Mouse (Mus musculus) urinary bladder, postnatal 4 days (tissue): ENCODE measurements around the gene Gm11127.
"Not testable (repeated sequence)": the region's sequence is repeated elsewhere in the genome, so short reads cannot be mapped to it uniquely, and the experiment has no call there.

ENCODE experiments used
- DNase-seq, 2 experiments: peaks; one replicate each; pipeline ENCODE4 v3.0.0; 2021 to 2022; ENCODE audit warnings: low spot score in 2 of 2

The Gm11127 gene

DNA sequence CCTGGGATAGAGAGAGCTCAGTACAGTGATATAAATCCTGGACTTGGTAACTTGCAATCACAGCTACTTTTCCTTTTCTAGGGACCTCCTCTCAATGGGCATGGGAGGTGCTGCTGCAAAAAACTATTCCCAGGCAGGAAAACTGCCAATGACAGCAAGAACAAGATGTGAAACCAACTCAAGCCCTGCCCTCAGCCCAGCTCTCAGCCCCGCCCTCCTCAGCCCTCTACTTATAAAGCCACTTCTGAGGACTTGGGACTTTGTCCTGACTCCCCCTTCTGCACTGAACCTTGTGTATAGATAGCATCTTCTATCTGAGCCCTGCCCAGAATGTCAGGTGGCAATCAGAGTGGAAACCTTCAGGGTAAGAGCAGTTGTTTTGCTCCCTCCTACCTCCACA, at the start of gene Gm11127:
Gm11127 (minus strand) TSS at position 10 of the 400 bp plus-strand sequence.
- not testable (repeated sequence) for DNase-seq

DNA sequence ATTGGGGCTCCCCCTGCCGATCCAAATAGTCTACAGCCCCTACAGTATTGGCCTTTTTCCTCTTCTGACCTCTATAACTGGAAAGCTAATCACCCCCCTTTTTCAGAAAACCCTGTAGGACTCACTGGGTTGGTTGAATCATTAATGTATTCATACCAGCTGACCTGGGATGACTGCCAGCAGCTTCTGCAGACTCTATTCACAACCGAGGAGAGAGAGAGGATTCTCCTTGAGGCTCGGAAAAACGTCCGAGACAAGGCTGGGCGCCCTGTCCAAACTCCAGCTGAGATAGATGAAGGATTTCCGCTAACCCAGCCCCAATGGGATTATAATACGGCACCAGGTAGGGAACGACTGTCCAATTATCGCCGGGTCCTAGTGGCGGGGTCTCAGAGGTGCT, 43.9 kb upstream of the Gm11127 start:
- DNase-seq = not testable (repeated sequence)

DNA sequence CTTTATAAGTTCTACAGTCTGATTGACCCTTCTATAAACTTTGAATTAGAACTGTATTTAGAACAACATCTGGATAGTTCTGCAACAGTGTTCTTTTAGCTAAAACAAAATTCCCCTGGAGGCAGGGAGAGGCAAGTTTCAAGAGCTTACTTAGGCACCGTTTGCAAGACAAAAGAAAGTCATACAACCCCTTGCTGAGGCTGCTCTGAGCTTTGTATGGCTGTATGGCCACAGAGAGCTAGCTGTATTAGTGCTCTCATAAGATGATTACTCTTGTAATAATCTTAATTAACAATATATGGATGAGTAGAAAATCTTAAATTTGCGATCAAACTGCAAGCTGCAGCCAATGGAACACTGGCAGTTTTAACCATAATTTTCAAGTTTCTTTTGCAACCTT, 41.4 kb upstream of the Gm11127 start:
- not testable (repeated sequence) for DNase-seq

DNA sequence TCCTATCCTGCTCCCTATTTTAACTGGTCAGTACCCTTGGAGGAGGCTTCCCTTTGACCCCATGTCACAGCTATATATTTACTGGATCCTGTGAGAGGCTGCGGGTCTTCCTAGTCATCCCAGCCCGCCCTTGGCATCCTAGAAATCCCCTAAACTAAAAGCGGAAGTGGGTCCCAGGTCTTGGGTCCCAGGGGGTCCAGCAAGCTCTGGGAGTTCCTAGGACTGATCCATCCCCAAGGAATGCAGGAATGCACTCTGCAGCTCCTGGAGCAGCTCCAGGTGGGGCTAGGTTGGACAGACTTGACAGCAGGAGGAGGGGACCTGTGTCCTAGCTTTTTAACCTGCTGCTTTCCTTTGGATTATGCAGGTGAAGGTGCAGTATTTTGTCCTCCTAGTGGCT, 35.8 kb upstream of the Gm11127 start:
- DNase-seq = no peak

DNA sequence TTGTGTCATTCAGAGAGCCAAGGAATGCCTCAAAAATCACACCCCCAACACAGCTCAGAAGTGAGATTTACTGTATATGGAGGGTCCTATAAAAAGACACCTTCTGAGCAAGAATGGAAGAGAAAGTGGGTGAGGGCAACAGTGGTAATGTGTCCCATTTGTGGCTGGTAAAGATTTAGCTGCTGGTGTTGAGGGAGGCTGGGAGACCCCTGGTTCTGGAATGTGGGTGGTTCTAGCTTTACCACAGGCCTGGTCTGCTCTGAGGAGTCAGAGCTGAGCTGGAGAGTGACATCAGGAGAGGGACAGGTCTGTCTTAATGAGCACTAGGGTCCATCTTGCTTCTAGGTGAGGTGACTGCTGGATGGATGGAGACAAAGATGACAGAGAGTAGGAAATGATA, 34.3 kb upstream of the Gm11127 start:
- DNase-seq = not testable (repeated sequence)

DNA sequence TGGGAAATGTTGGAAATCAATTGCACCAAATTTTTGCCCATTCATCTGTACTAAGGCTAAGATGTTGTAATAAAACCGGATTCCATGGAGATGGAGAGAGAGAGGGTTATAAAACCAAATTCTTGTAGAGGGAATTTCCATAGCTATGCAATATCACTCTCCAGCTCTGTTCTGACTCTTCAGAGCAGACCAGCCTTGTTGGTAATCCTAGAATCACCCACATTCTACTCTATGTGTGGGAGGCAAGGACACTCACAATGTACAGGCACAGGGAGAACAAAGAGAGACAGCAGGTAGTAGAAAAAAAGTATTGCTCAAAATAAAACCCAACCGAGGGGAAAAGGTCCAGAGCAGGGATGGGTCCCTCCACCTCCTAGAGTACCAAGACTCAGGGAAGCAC, 33.8 kb upstream of the Gm11127 start:
- DNase-seq = not testable (repeated sequence)

DNA sequence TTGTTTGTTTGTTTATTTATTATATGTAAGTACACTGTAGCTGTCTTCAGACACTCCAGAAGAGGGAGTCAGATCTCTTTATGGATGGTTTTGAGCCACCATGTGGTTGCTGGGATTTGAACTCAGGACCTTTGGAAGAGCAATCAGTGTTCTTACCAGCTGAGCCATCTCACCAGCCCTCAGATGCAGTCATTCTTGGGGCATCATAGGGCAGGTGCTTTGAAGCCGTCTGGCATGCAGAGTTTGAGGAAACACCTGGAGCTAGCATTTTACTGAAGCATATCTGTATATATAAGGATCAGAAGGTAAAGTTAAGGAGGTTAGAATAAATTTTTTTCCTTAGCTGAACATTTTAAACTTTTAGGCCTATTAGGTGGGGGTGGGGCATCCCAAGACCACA, 27.8 kb upstream of the Gm11127 start:
- DNase-seq = not testable (repeated sequence)

DNA sequence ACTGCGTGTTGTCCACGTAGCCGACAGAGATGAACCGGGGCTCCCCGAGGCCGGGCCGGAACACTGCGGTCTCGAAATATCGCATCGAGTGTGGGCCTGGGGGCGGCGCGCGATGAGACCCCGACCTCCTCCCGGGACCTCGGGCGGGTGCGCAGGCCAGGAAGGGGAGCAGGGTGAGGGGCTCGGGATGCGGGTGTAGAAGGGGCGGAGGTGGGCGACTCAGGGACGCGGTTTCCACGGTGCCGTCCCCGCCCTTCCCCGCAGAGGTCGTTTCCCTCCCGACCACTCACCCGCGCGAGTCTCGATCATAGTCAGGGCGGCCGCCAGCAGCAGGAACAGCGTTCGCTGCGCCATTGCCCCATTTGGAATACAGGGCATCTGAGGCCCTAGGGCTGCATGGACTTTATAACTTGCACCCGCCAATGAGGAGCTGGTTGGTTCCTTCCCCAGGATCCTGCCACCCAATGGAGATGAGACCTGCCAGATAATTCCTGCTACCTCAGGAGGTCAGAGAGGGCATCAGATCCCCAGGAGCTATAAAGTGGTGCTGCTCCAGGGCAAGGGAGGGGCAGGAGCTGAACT, 25.8 kb upstream of the Gm11127 start:
- DNase-seq = no peak

DNA sequence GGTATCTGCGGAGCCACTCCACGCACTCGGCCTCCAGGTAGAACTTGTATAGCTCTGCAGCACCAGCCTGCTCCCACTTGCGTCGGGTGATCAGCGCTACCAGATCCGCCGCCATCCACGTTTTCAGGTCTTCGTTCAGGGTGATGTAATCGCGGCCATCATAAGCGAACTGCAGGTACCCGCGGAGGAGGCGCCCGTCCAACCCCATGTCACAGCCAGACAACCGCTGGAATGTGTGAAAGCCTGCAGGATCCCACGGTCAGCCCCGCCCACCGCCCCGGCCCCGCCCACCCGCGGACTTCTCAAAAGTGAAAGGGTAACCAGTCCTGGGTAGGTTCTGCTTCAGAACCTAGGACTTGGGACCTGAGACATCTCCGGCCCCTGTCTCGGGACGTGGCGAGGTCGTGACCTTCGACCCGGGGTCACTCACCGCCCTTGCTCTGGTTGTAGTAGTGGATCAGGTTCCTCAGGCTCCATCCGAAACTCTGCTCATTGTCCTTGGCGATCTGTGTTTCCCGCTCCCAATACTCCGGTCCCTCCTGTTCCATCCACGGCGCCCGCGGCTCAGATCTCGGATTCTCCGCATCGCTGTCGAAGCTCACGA, 25.2 kb upstream of the Gm11127 start:
- DNase-seq = no peak

DNA sequence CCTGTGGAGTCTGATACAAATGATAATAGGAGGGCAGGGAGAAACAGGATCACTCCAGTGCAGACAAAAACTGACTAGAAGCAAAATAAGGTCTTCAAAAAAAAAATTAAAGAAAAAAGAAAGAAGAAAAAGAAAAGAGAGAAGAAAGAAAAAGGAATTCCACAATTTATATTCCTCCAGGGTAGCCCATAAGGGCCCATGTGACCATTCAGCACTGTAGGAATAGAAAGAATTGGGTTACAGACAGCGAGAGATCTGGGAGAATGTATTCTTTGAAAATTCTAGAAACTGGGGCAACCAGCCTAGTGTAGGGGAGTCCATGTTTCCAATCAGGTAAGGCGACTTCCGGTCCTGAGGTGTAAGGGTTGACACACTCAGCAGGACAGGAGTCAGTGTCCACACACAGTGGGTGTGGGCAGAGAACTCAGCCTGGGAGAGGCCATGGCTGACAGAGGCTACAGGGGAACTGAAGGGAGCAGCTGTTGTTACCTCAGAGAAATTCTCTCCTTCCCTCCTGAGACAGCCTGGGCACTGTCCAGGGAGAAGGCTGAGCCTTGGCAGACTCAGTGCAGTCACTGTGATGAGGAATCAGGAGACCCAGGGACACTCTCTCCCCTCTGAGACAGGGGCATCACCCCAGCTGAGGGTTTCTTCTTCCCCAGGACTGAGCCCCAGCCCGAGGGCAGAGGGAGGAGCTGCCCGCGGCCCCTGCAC, 24.5 kb upstream of the Gm11127 start:
- not testable (repeated sequence) for DNase-seq

DNA sequence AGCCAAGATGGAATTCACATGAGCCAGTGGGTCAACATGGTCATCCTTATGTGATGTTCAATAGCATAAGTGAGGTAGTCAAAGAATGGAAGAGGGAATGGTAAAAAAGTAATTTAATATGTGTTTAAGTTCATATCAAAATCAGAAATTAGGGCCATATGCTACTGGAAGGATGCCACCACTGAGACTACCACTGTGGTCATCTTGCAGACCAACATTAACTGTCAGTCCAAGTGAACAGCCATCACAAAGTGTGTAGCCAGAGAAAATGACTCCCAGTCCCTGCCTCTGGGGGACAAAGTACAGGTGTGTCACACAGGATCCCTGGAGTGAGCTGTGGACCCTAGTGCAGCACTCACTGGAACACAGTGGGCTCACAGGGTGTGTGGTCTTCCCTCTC, 23.7 kb upstream of the Gm11127 start:
- not testable (repeated sequence) for DNase-seq

DNA sequence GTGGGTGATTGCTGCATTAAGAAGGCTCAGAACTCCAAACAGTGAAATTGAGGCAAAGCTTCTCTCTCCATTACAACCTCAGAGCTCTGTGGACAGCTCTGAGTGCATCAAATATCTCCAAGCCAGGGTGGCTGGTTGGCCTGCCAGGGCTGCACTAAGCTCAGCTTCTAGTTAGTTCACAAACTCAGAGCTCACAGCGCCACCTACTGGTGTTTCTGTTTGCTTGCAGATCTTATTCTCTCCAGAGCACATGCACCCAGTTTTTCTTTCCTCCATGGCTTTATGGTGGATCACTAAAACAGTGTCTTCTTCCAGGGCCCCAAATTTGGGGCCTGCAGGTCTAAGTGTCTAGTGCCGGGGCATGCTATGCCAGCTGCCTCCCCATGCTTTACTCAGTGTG, 2.7 kb upstream of the Gm11127 start:
- DNase-seq = peak; percentile 66 to 90

DNA sequence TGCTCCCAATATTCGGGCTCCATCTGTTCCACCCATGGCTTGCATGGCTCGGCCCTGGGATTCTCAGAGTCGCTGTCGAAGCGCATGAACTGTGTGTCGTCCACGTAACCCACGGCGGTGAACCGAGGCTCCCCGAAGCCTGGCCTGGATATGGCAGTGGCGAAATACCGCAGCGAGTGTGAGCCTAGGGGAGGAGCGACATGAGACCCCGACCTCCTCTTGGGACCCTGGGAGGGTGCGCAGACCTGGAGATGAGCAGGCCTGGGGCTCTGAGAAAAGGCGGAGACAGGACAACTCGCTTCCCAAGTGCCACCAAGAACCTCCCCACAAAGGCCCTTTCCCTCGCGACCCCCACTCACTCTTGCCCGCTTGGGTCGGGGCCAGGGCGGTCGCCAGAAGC, 244 bp downstream of the Gm11127 start:
- DNase-seq = not testable (repeated sequence)

DNA sequence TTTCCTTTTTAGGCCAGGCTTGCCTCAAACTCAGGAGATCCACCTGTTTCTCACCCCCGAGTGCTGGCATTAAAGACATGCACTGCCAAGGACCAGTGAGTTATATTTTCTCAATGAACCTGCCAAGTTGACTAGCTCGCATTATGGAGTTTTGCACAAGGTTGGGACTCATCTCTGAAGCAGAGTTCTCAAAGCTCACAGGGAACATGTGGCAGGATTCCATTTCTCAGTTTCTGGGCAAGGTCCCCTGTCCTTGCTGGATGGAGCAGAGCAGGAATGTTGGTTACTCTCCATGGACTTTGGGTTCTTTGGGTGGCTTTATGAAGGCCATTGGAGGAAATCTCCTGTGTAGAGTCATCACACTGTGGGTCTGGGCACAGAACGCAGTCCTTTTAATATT, 14.9 kb downstream of the Gm11127 start:
- DNase-seq = no peak

DNA sequence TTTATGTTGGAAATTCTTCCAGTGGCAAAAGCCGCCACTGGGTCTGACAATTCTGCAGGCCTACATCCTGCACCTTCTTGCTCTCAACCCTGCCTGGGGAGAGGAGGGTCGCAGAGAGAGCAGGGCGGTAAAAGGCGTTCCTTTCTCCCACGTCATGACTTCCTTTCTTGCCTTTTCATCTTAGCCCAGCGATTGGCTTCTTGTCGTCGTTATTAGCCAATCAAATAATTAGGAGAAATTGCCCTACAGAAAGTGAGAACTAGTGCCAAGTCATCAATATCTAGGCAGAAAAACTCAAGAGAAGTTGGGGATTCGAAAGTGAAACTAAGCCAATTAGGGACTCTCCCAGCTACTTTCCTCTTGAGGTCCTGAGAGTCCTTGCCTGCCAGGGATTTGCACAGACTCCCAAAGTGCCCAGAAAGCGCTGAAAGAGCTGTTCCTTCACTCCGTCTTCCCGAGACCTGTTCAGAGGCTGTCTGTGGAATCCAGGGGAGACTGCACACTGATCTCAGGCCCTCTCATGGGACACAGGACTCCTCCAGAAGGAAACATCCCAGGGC, 15.5 kb downstream of the Gm11127 start, which contains the start of the genes H2-T22 and Gm6034:
H2-T22 (minus strand) TSS at position 138 of the 560 bp plus-strand sequence.
Gm6034 (plus strand) TSS at position 352 of the 560 bp plus-strand sequence.
- DNase-seq = peak in 1 of 2 experiments; percentile 56

DNA sequence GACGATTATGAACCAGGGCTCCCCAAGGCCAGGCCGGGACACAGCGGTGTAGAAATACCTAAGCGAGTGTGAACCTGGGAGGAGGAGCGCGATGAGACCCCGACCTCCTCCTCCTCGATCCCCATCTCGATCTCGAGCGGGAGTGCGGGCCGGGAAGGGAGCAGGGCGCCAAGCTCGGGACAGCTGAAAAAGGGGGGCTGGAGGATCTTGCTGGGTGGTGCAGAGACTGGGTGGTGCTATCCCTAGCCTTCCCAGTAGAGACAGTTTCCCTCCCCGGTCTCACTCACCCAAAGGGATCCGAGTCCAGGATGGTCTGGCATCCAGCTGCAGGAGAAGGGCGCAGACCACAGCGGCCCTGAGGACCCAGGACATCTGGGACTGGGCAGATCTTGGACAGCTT, 16.1 kb downstream of the Gm11127 start:
- not testable (repeated sequence) for DNase-seq

DNA sequence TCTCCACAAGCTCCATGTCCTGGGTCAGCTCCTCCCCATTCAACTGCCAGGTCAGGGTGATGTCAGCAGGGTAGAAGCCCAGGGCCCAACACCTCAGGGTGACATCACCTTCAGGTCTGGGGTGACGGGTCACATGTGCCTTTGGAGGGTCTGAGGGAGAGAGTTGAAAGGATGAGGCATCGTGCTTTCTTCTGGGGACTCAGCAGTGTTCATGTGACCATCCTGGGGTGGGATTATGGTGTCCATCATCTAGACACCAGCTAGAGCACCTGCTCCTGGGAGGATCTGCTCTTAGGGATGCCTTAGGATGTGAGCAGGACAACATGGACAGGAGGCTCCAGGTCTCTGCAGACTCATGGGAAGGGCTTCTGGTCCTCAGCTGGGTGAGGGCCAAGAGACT, 17.6 kb downstream of the Gm11127 start:
- DNase-seq = not testable (repeated sequence)

DNA sequence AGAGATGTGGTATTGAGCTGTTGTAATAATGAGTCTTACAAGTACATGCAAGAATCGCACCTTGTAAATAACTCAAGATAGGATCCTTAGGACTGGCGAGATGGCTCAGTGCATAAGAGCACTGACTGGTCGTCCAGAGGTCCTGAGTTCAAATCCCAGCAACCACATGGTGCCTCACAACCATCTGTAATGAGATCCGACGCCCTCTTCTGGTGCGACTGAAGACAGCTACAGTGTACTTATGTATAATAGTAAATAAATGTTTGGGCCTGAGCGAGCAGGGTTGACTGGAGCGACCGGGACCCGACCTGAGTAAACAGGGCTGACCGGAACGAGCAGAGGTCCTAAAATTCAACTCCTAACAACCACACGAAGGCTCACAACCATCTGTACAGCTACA, 22.0 kb downstream of the Gm11127 start:
- DNase-seq = peak in 1 of 2 experiments; percentile 15

DNA sequence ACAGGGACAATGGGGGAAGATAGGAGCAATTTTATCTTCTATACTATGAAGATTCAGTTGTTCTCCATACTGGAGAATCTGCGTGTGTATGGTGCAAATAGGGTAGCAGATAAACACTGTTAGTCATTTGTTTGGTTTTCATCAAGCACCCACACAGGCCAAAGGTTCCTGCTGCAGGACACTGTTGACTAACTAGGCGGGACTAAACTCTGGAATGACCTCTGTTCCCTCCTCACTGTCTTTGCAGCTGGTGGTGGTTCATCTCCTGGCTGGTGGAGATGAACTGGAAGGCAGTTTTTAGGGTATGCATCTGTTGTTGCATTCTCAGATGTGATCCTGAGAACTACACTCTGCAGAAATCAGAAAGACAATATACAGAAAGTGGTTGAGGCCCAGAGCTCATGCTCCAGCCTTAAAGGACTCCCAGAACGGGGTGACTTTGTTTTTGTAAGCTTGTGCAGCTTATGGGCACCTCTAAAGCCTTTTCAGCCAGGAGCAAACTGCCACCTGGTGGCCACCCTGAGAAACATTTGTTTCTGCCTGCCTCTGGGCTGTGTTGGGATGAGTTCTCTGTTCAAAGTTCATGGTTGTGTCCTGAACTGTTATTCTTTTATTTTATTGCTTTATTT, 23.0 kb downstream of the Gm11127 start:
- DNase-seq = peak in 1 of 2 experiments; percentile 35

DNA sequence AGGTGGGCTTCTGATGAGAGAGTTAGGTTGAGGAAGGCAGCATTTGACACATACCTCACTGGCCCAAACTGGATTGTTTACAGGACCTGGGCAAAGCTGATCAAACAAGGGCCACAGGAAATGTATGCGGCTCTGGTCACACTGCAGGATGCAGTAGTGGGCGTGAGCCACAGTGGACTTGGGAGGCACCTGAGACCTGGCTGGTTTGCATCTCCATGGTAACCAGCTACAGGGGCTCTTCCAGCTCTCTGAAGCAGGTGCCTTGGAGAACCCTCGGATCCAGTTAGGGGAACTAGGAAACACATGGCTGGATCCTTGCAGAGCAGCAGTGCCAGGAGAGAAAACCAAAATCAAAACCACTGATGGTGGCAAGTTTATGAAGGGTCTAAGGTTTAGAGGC, 23.6 kb downstream of the Gm11127 start:
- DNase-seq = not testable (repeated sequence)

DNA sequence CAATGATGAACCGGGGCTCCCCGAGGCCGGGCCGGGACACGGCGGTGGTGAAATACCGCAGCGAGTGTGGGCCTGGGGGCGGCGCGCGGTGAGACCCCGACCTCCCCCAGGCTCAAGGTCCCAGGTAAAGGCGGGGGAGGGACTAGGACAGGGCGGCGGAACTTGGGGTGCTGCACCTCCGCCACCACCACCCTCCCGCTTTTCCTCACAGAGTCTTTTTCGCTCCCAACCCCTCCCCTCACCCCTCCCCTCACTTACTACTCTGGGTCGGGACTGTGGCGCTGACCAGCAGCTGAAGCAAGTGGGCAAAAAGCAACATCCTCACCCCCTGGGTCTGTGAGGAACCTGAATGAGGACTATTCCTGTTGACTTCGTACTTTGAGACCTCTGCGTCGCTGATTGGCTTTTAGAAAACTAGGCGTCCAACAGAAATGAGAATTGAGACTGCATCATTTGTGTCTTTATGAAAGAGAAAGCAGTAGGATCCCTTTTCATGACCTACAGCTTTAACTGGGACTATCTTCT, 25.8 kb downstream of the Gm11127 start, which contains the start of gene H2-T23:
H2-T23 (minus strand) TSS at position 505 of the 525 bp plus-strand sequence.
- DNase-seq = peak in 1 of 2 experiments; percentile 37
